Mouse (Mus musculus): ENCODE data around the gene Bik. TPM values are rescaled to one million over a fixed set of nuclear protein-coding genes. Genes with fewer than 3 reads are reported as not detected.

Bik gene
- total and polyA plus RNA-seq, 2 experiments from 2014 or later, result 37.7 to 49.6 TPM

DNA sequence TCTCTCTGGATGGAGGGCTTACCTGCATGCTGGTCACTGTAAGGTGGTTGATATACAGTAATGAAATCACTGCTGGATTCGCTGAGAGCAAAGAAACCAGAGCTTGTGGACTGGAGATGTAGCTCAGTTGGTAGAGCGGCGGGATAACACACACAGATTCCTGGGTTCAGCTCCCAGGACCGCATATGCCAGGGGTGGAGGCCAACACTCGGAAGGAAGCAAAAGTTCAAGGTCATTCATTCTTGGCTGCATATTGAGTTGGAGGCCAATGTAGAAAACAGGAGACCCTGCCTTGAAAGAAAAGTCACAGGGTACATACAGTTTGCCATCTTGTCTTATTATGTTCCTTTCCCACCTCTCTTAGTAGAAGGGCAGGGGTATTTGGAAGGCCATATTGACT is 3.1 kb downstream of the Bik start:
- 44% methylated on average over 5 of the region's 5 CpGs for WGBS
- TF ChIP-seq CTCF (IDR thresholded peaks at IDR 0.05; ENCODE audit: low read depth), result no peak
- no peak for TF ChIP-seq EP300 (IDR thresholded peaks at IDR 0.05; ENCODE audit: low read depth)
- Histone ChIP-seq H3K9ac (replicated peaks; ENCODE audit: low read depth, low read length) (no peak overlapping the region), H3K27me3 (ENCODE audit: control insufficient read depth, insufficient read depth, low read length) (no peaks in the 10 kb centered on the region), H3K4me2 (ENCODE audit: low read depth, low read length) (no peak overlapping the region), H3K27ac (ENCODE audit: low read depth) (peak overlapping the region; percentile 72), H3K4me1 (ENCODE audit: control insufficient read depth, insufficient read depth) (peaks cover 60% of the 10 kb centered on the region), H3K9me3 (replicated peaks; ENCODE audit: control insufficient read depth, low read length) (no peaks in the 10 kb centered on the region), H3K36me3 (replicated peaks; ENCODE audit: control insufficient read depth, insufficient read depth, low read length) (0 out of 2 replicates have a peak, but pooled peaks cover 5% of the 10 kb centered on the region), H3K4me3 (ENCODE audit: low read depth, low read length) (no peak overlapping the region)
- DNase-seq (ENCODE audit: low spot score) (no peak), ATAC-seq (ENCODE audit: insufficient read depth, low read depth) (no peak)

- ATAC-seq (ENCODE audit: insufficient read depth, low read depth) (no peak), DNase-seq (ENCODE audit: low spot score) (no peak)
- Histone ChIP-seq H3K9me3 (replicated peaks; ENCODE audit: control insufficient read depth, low read length) (no peaks in the 10 kb centered on the region), H3K9ac (replicated peaks; ENCODE audit: low read depth, low read length) (no peak overlapping the region), H3K4me1 (ENCODE audit: control insufficient read depth, insufficient read depth) (peaks cover 60% of the 10 kb centered on the region), H3K36me3 (replicated peaks; ENCODE audit: control insufficient read depth, insufficient read depth, low read length) (0 out of 2 replicates have a peak, but pooled peaks cover 5% of the 10 kb centered on the region), H3K4me3 (ENCODE audit: low read depth, low read length) (no peak overlapping the region), H3K27me3 (ENCODE audit: control insufficient read depth, insufficient read depth, low read length) (no peaks in the 10 kb centered on the region), H3K4me2 (ENCODE audit: low read depth, low read length) (no peak overlapping the region), H3K27ac (ENCODE audit: low read depth) (peak overlapping the region; percentile 72)
- no peak for TF ChIP-seq CTCF (IDR thresholded peaks at IDR 0.05; ENCODE audit: low read depth)
- no peak for TF ChIP-seq EP300 (IDR thresholded peaks at IDR 0.05; ENCODE audit: low read depth)
- WGBS, result 66% methylated on average over 9 of the region's 9 CpGs
Measured at GRCm38 (mm10) chr15:83530233-83530632, 3.6 kb downstream of the Bik start.

DNA sequence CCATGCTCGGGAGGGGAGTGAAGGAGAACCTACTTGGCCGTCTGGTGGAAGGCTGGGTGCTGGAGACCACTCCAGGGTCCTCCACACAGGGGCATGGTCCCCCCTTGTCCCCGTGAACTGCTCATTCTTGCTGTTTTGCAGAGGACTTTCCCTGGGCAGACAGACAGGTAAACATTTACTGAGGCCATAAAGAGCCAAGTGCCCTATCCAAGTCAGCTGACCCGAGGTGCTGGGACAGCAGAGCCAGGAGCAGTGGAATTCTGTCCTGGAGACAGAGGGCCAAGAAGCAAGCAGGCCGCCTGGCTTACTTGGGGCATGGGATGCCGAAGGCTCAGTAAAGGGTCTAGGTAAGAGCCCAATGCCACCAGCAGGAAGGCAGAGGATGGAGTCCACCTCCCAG is 4.0 kb downstream of the Bik start:
- peaks cover 60% of the 10 kb centered on the region for H3K4me1 ChIP-seq (ENCODE audit: control insufficient read depth, insufficient read depth)
- H3K9me3 ChIP-seq (replicated peaks; ENCODE audit: control insufficient read depth, low read length), result no peaks in the 10 kb centered on the region
- H3K9ac ChIP-seq (replicated peaks; ENCODE audit: low read depth, low read length), result no peak overlapping the region
- DNase-seq (ENCODE audit: low spot score) (no peak), ATAC-seq (ENCODE audit: insufficient read depth, low read depth) (no peak)
- H3K27ac ChIP-seq (ENCODE audit: low read depth), result peak overlapping the region; percentile 72
- 0 out of 2 replicates have a peak, but pooled peaks cover 5% of the 10 kb centered on the region for H3K36me3 ChIP-seq (replicated peaks; ENCODE audit: control insufficient read depth, insufficient read depth, low read length)
- WGBS, result 77% methylated on average over 6 of the region's 6 CpGs
- no peak overlapping the region for H3K4me3 ChIP-seq (ENCODE audit: low read depth, low read length)
- no peak overlapping the region for H3K4me2 ChIP-seq (ENCODE audit: low read depth, low read length)
- TF ChIP-seq CTCF (IDR thresholded peaks at IDR 0.05; ENCODE audit: low read depth), result no peak
- no peak for TF ChIP-seq EP300 (IDR thresholded peaks at IDR 0.05; ENCODE audit: low read depth)
- no peaks in the 10 kb centered on the region for H3K27me3 ChIP-seq (ENCODE audit: control insufficient read depth, insufficient read depth, low read length)

DNA sequence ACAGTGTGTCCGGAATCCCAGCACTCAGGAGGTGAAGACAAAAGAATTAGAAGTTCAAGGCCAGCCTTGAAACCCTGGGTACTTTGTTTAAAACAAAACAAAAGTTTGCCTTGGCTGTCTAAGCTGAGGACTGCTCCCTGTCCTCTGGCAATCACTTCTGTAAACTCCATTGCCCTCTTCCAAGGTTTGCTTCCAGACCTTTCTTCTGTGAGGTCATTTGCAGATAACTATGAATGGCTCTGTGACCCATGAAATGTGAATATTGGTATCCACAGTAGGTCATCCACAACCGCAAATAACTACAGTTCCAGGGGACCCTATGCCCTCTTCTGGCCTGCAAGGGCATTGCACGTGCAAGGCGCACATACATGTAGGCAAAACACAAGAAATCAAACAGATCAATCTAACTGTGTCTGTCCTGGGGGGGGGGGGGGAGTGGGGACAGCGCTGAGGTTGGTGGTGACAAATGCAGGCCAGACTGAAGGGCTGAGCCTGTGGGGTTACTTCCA is 5.4 kb downstream of the Bik start:
- Histone ChIP-seq H3K4me3 (ENCODE audit: low read depth, low read length) (no peak overlapping the region), H3K4me1 (ENCODE audit: control insufficient read depth, insufficient read depth) (peaks cover 63% of the 10 kb centered on the region), H3K4me2 (ENCODE audit: low read depth, low read length) (no peak overlapping the region), H3K36me3 (replicated peaks; ENCODE audit: control insufficient read depth, insufficient read depth, low read length) (0 out of 2 replicates have a peak, but pooled peaks cover 5% of the 10 kb centered on the region), H3K27ac (ENCODE audit: low read depth) (no peak overlapping the region), H3K9ac (replicated peaks; ENCODE audit: low read depth, low read length) (no peak overlapping the region), H3K9me3 (replicated peaks; ENCODE audit: control insufficient read depth, low read length) (no peaks in the 10 kb centered on the region), H3K27me3 (ENCODE audit: control insufficient read depth, insufficient read depth, low read length) (no peaks in the 10 kb centered on the region)
- 96% methylated on average over 4 of the region's 5 CpGs for WGBS
- DNase-seq (ENCODE audit: low spot score) (no peak), ATAC-seq (ENCODE audit: insufficient read depth, low read depth) (no peak)
- TF ChIP-seq CTCF (IDR thresholded peaks at IDR 0.05; ENCODE audit: low read depth) (peak; percentile 28), EP300 (IDR thresholded peaks at IDR 0.05; ENCODE audit: low read depth) (no peak)

- Histone ChIP-seq H3K27me3 (ENCODE audit: control insufficient read depth, insufficient read depth, low read length) (no peaks in the 10 kb centered on the region), H3K9ac (replicated peaks; ENCODE audit: low read depth, low read length) (no peak overlapping the region), H3K9me3 (replicated peaks; ENCODE audit: control insufficient read depth, low read length) (no peaks in the 10 kb centered on the region), H3K36me3 (replicated peaks; ENCODE audit: control insufficient read depth, insufficient read depth, low read length) (0 out of 2 replicates have a peak, but pooled peaks cover 5% of the 10 kb centered on the region), H3K4me2 (ENCODE audit: low read depth, low read length) (no peak overlapping the region), H3K4me3 (ENCODE audit: low read depth, low read length) (no peak overlapping the region), H3K4me1 (ENCODE audit: control insufficient read depth, insufficient read depth) (peaks cover 57% of the 10 kb centered on the region), H3K27ac (ENCODE audit: low read depth) (no peak overlapping the region)
- no peak for ATAC-seq (ENCODE audit: insufficient read depth, low read depth)
- TF ChIP-seq CTCF (IDR thresholded peaks at IDR 0.05; ENCODE audit: low read depth) (no peak), EP300 (IDR thresholded peaks at IDR 0.05; ENCODE audit: low read depth) (no peak)
- WGBS, result 80% methylated on average over 7 of the region's 7 CpGs
- no peak for DNase-seq (ENCODE audit: low spot score)
Measured at GRCm38 (mm10) chr15:83532606-83533005, 5.9 kb downstream of the Bik start.

Data from heart, postnatal 0 days (tissue).